Mouse (Mus musculus) heart, postnatal 36 days (tissue): ENCODE results near the gene Slc2a12. TPM values are rescaled to one million over a fixed set of nuclear protein-coding genes. Genes with fewer than 3 reads are reported as not detected.

ENCODE experiments used
- DNase-seq, 2 experiments: peaks; one replicate each; pipeline ENCODE4 v3.0.0; 2021 to 2022
- intact Hi-C: fragments of 180-260 bp; cut with DNase I; formaldehyde crosslinking; loops from one replicate; pipeline ENCODE4 v1.15.1; 2025
- total RNA-seq, 2 experiments: library from RNA; stranded (reverse); gene quantifications; 2 replicates each; pipeline ENCODE4 v1.2.3; 2021

Gene Slc2a12
- 10 to 100 TPM; 17.1 to 19.0 TPM for total RNA-seq

- peak; percentile 63 to 71 for DNase-seq
- intact Hi-C loops: no loop called here
Observed at GRCm38 (mm10) chr10:22644853-22645491, at the start of gene Slc2a12. Slc2a12 (plus strand) TSS chr10:22645011.

DNA sequence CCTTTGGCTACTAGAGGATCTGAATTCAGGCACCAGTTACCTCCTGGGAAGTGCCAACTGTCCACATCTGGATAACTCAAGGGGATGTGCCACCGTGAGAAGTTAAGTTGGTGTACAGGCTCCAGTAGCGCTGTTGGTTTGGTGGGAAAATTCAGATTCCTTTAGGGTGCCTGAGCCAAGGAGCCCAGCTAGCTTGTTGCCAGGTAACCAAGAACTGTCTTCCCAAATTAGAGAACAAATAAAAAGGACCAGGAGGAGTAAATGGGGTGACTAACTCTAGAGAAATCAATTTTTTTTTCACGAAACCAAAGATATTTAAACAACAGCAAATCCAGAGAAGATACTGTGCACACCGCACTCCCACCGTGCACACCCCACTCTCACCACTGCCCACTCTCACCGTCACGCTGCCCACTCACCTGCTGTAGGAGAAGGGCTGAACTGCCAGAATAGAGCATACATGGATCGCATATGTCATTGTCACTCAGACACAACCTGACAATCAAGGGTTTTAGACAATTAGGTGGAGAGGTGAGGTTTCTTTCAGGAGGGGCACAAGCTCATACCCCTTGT is 45.8 kb upstream of the Slc2a12 start:
- intact Hi-C loops: no loop called here
- no peak for DNase-seq

DNA sequence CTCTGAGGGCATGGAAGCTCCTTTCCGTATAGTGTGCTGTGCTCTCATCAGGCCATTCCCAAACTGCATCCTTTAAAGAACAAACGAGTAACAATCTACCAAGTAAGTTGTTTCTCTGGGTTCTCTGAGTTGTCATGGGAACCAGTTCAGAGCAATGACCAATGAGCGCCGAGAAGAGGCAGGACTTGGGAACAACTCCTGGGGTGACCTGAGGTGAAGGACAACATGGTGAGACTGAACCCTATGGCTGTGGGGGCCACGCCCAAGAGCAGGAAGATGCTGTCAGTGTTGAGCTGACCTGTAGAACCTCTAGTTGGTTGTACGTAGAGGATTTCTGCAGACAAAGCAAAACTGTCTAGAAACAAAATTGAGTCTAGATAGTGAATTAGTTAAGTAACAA is 43.8 kb upstream of the Slc2a12 start:
- intact Hi-C loops: no loop called here
- no peak for DNase-seq

GRCm38 (mm10) chr10:22604801-22605200 is 40.0 kb upstream of the Slc2a12 start:
- no peak for DNase-seq
- intact Hi-C loops: no loop called here

DNA sequence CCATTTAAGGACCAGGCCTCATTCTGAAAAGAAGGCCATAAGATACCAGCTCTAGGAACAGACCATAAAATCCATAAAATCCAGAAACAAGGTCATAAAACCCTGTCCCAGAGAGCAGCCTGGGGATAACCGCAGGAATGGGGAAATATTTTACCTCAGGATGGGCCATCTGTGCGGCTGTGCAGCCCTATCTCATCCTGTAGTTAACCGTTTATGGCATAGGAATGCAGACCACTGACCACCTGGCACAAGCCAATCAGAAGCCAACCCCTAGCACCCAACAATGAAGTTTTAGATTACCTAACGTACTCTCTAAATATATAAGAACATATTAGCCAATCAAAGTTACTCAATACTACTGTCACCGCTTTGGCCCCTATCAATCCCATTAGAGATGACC is 36.5 kb upstream of the Slc2a12 start:
- no peak for DNase-seq

GRCm38 (mm10) chr10:22608799-22609357 is 35.9 kb upstream of the Slc2a12 start:
- DNase-seq: no peak
- intact Hi-C loops: no loop called here

More for the DNA sequence above, 36.5 kb upstream of the Slc2a12 start:
- intact Hi-C loops: no loop called here

DNA sequence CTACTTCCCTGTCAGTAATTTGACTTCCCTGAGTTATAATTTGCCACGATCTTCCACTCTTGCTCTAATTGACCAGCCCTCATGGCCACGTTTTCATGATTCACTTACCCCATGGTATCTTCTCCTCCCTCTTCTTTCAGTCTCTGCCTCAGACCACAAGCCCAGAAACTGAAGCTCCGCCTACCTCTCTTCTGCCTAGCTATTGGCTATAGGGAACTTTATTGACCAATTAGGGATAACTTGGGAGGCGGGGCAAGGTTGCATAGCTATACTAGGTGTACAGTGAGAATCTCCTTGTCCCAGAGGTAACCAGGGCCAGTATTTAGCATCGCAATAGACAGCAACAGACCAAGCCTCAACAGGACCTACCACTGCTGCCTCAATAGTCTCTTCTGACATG is 31.5 kb upstream of the Slc2a12 start:
- DNase-seq: no peak
- intact Hi-C loops: no loop called here

- intact Hi-C loops: no loop called here
- DNase-seq: no peak
Observed at GRCm38 (mm10) chr10:22614554-22614953, 30.3 kb upstream of the Slc2a12 start.

GRCm38 (mm10) chr10:22615309-22615708 is 29.5 kb upstream of the Slc2a12 start:
- no peak for DNase-seq
- intact Hi-C loops: no loop called here

GRCm38 (mm10) chr10:22618842-22619241 is 26.0 kb upstream of the Slc2a12 start:
- intact Hi-C loops: loop anchor here (1.0 kb wide), 3 partner anchors 95 to 462 kb away; no protein-coding TSS in a partner anchor
- peak; percentile 6 to 12 for DNase-seq

DNA sequence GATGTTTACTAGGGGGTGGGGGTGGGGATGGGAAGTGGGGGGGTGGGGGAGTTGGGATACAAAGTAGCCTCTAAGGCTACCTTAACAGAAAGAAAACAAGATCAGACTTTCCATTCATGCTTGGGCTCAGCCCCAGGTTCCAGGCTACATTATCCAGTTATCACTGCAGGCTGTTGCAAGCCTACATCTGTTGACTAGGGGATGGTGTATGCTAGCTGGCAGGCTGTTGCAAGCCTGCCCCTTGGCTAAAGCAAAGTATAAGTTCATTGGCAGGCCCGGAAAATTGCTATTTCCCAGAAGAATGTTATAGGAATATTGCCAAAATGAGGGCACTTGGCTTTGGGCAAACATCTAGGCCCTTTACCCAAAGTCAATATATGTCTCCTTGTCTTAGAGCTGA is 16.0 kb upstream of the Slc2a12 start:
- intact Hi-C loops: no loop called here

DNA sequence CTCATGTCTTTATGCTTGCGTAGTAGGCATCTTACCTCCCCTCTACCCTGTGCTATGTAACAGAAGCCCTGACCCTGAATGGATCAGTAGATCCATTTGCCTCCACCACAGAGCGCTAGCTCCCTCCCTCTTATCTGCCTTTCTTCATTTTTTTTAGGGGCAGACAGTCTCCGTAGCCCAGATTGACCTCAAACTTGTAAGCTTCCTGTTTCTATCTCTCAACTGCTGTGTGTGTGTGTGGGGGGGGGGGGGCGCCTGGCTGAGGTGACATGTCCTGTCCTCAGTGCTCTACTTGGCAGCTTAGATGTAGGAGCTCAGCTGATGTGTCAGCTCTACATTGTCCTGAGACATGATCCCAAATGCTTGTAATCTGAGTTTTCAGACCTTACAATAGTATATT is 13.7 kb upstream of the Slc2a12 start:
- intact Hi-C loops: no loop called here

More for the DNA sequence above, 16.0 kb upstream of the Slc2a12 start:
- no peak for DNase-seq

GRCm38 (mm10) chr10:22631528-22631927 is 13.3 kb upstream of the Slc2a12 start:
- DNase-seq: no peak
- intact Hi-C loops: no loop called here

More for the DNA sequence above, 13.7 kb upstream of the Slc2a12 start:
- DNase-seq: no peak

GRCm38 (mm10) chr10:22631956-22632355 is 12.9 kb upstream of the Slc2a12 start:
- no peak for DNase-seq
- intact Hi-C loops: no loop called here

GRCm38 (mm10) chr10:22633406-22634306 is 11.2 kb upstream of the Slc2a12 start:
- DNase-seq: no peak
- intact Hi-C loops: no loop called here

- DNase-seq: no peak
- intact Hi-C loops: no loop called here
Observed at GRCm38 (mm10) chr10:22637241-22637640, 7.6 kb upstream of the Slc2a12 start.

DNA sequence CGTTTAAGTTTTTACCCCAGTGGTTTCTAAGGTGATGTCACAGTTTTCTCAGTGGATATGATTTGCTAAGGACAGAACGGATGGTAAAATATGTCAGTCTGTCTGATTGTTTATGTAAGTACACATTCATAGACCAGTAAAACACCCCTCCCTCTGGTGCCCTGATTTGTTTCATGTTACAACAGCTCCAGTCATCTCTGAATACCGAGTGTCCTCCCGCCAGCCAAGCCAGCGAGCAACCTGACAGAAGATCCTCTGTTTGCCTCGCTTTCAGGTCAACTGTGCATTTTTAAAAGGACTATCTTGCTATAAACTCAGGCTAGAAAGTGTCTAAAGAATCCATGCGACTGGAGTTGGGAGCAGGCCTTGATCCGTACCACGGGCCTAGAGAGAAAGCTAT is 640 bp upstream of the Slc2a12 start:
- intact Hi-C loops: no loop called here
- no peak for DNase-seq

- intact Hi-C loops: no loop called here
- no peak for DNase-seq
Observed at GRCm38 (mm10) chr10:22648702-22649101, 3.9 kb downstream of the Slc2a12 start.

- no peak for DNase-seq
- intact Hi-C loops: no loop called here
Observed at GRCm38 (mm10) chr10:22653820-22654219, 9.0 kb downstream of the Slc2a12 start.

- intact Hi-C loops: no loop called here
Observed at GRCm38 (mm10) chr10:22658534-22659385, 13.9 kb downstream of the Slc2a12 start.

More at GRCm38 (mm10) chr10:22658534-22659385, 13.9 kb downstream of the Slc2a12 start:
- DNase-seq: peak in 1 of 2 experiments; percentile 31
